13 mouse cellular contexts compared by ENCODE assay signal in the genomic region with DNA sequence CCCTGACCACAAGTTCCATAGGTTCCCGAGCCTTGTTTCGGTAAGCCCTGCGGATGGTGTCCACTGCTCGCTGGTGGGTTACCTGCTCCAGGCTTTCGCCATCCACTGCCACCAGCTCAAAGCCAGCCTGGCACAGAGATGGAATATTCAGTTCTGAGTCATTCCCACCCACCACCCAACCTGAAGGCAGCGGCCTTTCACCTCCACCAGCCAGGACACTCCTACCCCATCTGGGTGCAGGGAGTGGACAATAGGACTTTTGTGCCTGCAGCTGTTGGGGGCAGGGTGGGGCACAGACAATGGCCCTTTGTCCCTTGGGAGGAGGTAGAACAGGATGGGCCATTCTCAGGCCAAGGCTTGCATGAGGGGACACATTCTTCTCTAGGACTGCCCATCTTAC. TPM values are rescaled to one million over a fixed set of nuclear protein-coding genes. Genes with fewer than 3 reads are reported as not detected.
DNase-seq lines count a peak whose midpoint lies in the region; ATAC-seq and TF ChIP-seq lines count a peak whose summit lies in the region.
"Had no signal": no experiment of that assay in that cellular context is flagged by ENCODE, and none has a peak within 500 bp of the region (broad histone marks: within the 10 kb centered on the region; RNA-seq: fewer than 3 reads in every experiment).

No protein-coding gene starts in this region.

- WGBS in heart, adult 2 months = 83% methylated on average over 6 of the region's 6 CpGs
- WGBS in midbrain, embryonic 12.5 days = 83% methylated on average over 6 of the region's 6 CpGs
- WGBS in midbrain, embryonic 16.5 days = 82% methylated on average over 6 of the region's 6 CpGs
- 79% methylated on average over 6 of the region's 6 CpGs for WGBS in embryonic facial prominence, embryonic 13.5 days
- WGBS in liver, embryonic 12.5 days (ENCODE audit: insufficient replicate concordance) = 75% methylated on average over 6 of the region's 6 CpGs

- intact Hi-C loops in heart, adult 2 months (cut with DNase I) = no loop called here

- TF ChIP-seq CTCF in heart, adult 2 months (IDR thresholded peaks at IDR 0.05) = no peak

- peaks cover 22% of the 10 kb centered on the region for H3K4me1 ChIP-seq in heart, adult 2 months (ENCODE audit: control insufficient read depth, insufficient read depth, low read length)
- peaks cover 23% of the 10 kb centered on the region for H3K4me1 ChIP-seq in midbrain, embryonic 12.5 days
- H3K4me1 ChIP-seq in midbrain, embryonic 16.5 days (ENCODE audit: control insufficient read depth, insufficient read depth, low read length) = 0 out of 2 replicates have a peak, but pooled peaks cover 1% of the 10 kb centered on the region
- H3K4me1 ChIP-seq in embryonic facial prominence, embryonic 13.5 days = peaks cover 42% of the 10 kb centered on the region
- H3K4me1 ChIP-seq in liver, embryonic 12.5 days = peaks cover 18% of the 10 kb centered on the region

- TF ChIP-seq EP300 in heart, adult 2 months (IDR thresholded peaks at IDR 0.05; ENCODE audit: insufficient read depth, low read depth, low read length) = peak; percentile 72; the same call in 1 of the 2 replicates

- TF ChIP-seq POLR2A in heart, adult 2 months (IDR thresholded peaks at IDR 0.05; ENCODE audit: insufficient read depth, low read depth, low read length) = no peak; the same call in 1 of the 2 replicates

- DNase-seq in heart, adult 2 months = peak; percentile 45 to 47
- DNase-seq in heart, postnatal 4 days = no peak
- peak; percentile 78 for DNase-seq in testis, postnatal 10 days (ENCODE audit: low spot score)
- DNase-seq: cerebellum, postnatal 36 days; kidney, adult 8-10 months; lung, adult 2 months had no signal

- peak overlapping the region; percentile 69 for H3K27ac ChIP-seq in heart, adult 2 months
- peak overlapping the region; percentile 46; the same call in 1 of the 2 replicates for H3K27ac ChIP-seq in midbrain, embryonic 12.5 days (replicated peaks)
- H3K27ac ChIP-seq in midbrain, embryonic 16.5 days (ENCODE audit: low read length) = no peak overlapping the region
- H3K27ac ChIP-seq in embryonic facial prominence, embryonic 13.5 days = no peak overlapping the region
- no peak overlapping the region for H3K27ac ChIP-seq in liver, embryonic 12.5 days
- H3K27ac ChIP-seq: limb, embryonic 13.5 days had no signal

- H3K4me3 ChIP-seq in heart, adult 2 months = no peak overlapping the region
- H3K4me3 ChIP-seq in midbrain, embryonic 12.5 days = no peak overlapping the region
- H3K4me3 ChIP-seq in midbrain, embryonic 16.5 days (ENCODE audit: low read depth, low read length) = no peak overlapping the region
- H3K4me3 ChIP-seq in embryonic facial prominence, embryonic 13.5 days = no peak overlapping the region
- H3K4me3 ChIP-seq in liver, embryonic 12.5 days = no peak overlapping the region
- H3K4me3 ChIP-seq: limb, embryonic 13.5 days; megakaryocyte, embryonic 14.5 days had no signal

- peaks cover 8% of the 10 kb centered on the region; the same call in 1 of the 2 replicates for H3K36me3 ChIP-seq in heart, adult 2 months (ENCODE audit: control insufficient read depth, insufficient read depth, low read length)
- peaks cover 53% of the 10 kb centered on the region for H3K36me3 ChIP-seq in midbrain, embryonic 12.5 days
- peaks cover 13% of the 10 kb centered on the region; the same call in 1 of the 2 replicates for H3K36me3 ChIP-seq in midbrain, embryonic 16.5 days (ENCODE audit: control insufficient read depth, insufficient read depth, low read length)
- H3K36me3 ChIP-seq in embryonic facial prominence, embryonic 13.5 days = peaks cover 58% of the 10 kb centered on the region
- peaks cover 43% of the 10 kb centered on the region for H3K36me3 ChIP-seq in liver, embryonic 12.5 days

- H3K4me2 ChIP-seq in midbrain, embryonic 12.5 days (replicated peaks) = no peak overlapping the region
- H3K4me2 ChIP-seq in midbrain, embryonic 16.5 days (ENCODE audit: low read length) = no peak overlapping the region
- no peak overlapping the region for H3K4me2 ChIP-seq in embryonic facial prominence, embryonic 13.5 days
- H3K4me2 ChIP-seq in liver, embryonic 12.5 days = no peak overlapping the region
- H3K4me2 ChIP-seq: limb, embryonic 13.5 days had no signal

- ATAC-seq in midbrain, embryonic 12.5 days (ENCODE audit: low FRiP score, low read depth) = no peak
- ATAC-seq in midbrain, embryonic 16.5 days = no peak
- no peak for ATAC-seq in embryonic facial prominence, embryonic 13.5 days (ENCODE audit: insufficient number of reproducible peaks, insufficient read depth, low FRiP score, low TSS enrichment, low read depth)
- ATAC-seq in liver, embryonic 12.5 days = no peak

- no peaks in the 10 kb centered on the region for H3K9me3 ChIP-seq in midbrain, embryonic 12.5 days
- no peaks in the 10 kb centered on the region for H3K9me3 ChIP-seq in midbrain, embryonic 16.5 days (replicated peaks; ENCODE audit: control insufficient read depth, low read length, poor library complexity, severe bottlenecking)
- no peaks in the 10 kb centered on the region for H3K9me3 ChIP-seq in embryonic facial prominence, embryonic 13.5 days
- H3K9me3 ChIP-seq in liver, embryonic 12.5 days (replicated peaks) = no peaks in the 10 kb centered on the region
- H3K9me3 ChIP-seq: limb, embryonic 13.5 days; megakaryocyte, embryonic 14.5 days had no signal

- no peak overlapping the region for H3K9ac ChIP-seq in heart, adult 2 months (ENCODE audit: low read depth, low read length)
- no peak overlapping the region for H3K9ac ChIP-seq in midbrain, embryonic 12.5 days (replicated peaks)
- H3K9ac ChIP-seq in midbrain, embryonic 16.5 days (ENCODE audit: low read depth, low read length) = no peak overlapping the region
- 0 out of 2 replicates have a peak overlapping the region, but pooled peaks have one; percentile 27 for H3K9ac ChIP-seq in embryonic facial prominence, embryonic 13.5 days
- no peak overlapping the region for H3K9ac ChIP-seq in liver, embryonic 12.5 days

- peaks cover 4% of the 10 kb centered on the region for H3K79me2 ChIP-seq in heart, adult 2 months (replicated peaks; ENCODE audit: control insufficient read depth, insufficient read depth, low read length)

- H3K27me3 ChIP-seq in heart, adult 2 months (ENCODE audit: control insufficient read depth, insufficient read depth, low read length) = no peaks in the 10 kb centered on the region
- H3K27me3 ChIP-seq in midbrain, embryonic 12.5 days = peaks cover 2% of the 10 kb centered on the region; the same call in 1 of the 2 replicates
- no peaks in the 10 kb centered on the region for H3K27me3 ChIP-seq in midbrain, embryonic 16.5 days (ENCODE audit: control insufficient read depth, insufficient read depth, low read depth, low read length)
- H3K27me3 ChIP-seq in embryonic facial prominence, embryonic 13.5 days = no peaks in the 10 kb centered on the region
- peaks cover 8% of the 10 kb centered on the region; the same call in 1 of the 2 replicates for H3K27me3 ChIP-seq in liver, embryonic 12.5 days (replicated peaks)
- H3K27me3 ChIP-seq: limb, embryonic 13.5 days had no signal

RNA-seq across cellular contexts. Expression of gene Lzts2, which starts 13.6 kb away (rescaled TPM):
- 10 to 100 TPM; 59.1 to 68.1 TPM for total RNA-seq in heart, adult 2 months (2021)
- polyA plus RNA-seq in heart, adult 2 months (2012; rRNA removed) = 48.8 and 61.6 TPM in 2 replicates
- 10 to 100 TPM; 52.6 to 68.0 TPM for total RNA-seq in heart, postnatal 4 days (2021)
- polyA plus RNA-seq in midbrain, embryonic 12.5 days (2016; fragmentation: Nextera tagmentation; extraction: Ambion mirVana) = 69.5 and 70.3 TPM in 2 replicates
- polyA plus RNA-seq in midbrain, embryonic 16.5 days (2015; fragmentation: Nextera tagmentation; extraction: Ambion mirVana) = 15.5 and 17.2 TPM in 2 replicates
- polyA plus RNA-seq in embryonic facial prominence, embryonic 13.5 days (2015; fragmentation: Nextera tagmentation; extraction: Ambion mirVana) = 64.6 and 73.3 TPM in 2 replicates
- polyA plus RNA-seq in liver, embryonic 12.5 days (2016; fragmentation: Nextera tagmentation; extraction: Ambion mirVana) = 18.3 and 19.6 TPM in 2 replicates

RNA-seq across cellular contexts. Expression of gene Pdzd7, which starts 17.7 kb away (rescaled TPM):
- under 1 TPM in 1 of 2 experiments, not detected in 1; 0.08 TPM for total RNA-seq in heart, adult 2 months (2021)
- polyA plus RNA-seq in heart, adult 2 months (2012; rRNA removed) = 0.38 and 0.43 TPM in 2 replicates
- total RNA-seq in heart, postnatal 4 days (2021) = not detected
- 0.46 and 0.84 TPM in 2 replicates for polyA plus RNA-seq in midbrain, embryonic 12.5 days (2016; fragmentation: Nextera tagmentation; extraction: Ambion mirVana)
- polyA plus RNA-seq in midbrain, embryonic 16.5 days (2015; fragmentation: Nextera tagmentation; extraction: Ambion mirVana) = 2.9 and 3.9 TPM in 2 replicates
- 0.47 and 0.51 TPM in 2 replicates for polyA plus RNA-seq in embryonic facial prominence, embryonic 13.5 days (2015; fragmentation: Nextera tagmentation; extraction: Ambion mirVana)
- not detected in 2 replicates for polyA plus RNA-seq in liver, embryonic 12.5 days (2016; fragmentation: Nextera tagmentation; extraction: Ambion mirVana)
- total RNA-seq: neutrophil, adult 5-6 weeks had no signal

RNA-seq across cellular contexts. Expression of gene Sfxn3, which starts 19.5 kb away (rescaled TPM):
- 10 to 100 TPM; 10.0 to 11.1 TPM for total RNA-seq in heart, adult 2 months (2021)
- polyA plus RNA-seq in heart, adult 2 months (2012; rRNA removed) = 15.5 and 18.7 TPM in 2 replicates
- total RNA-seq in heart, postnatal 4 days (2021) = 10 to 100 TPM; 26.3 to 27.2 TPM
- 32.1 and 32.6 TPM in 2 replicates for polyA plus RNA-seq in midbrain, embryonic 12.5 days (2016; fragmentation: Nextera tagmentation; extraction: Ambion mirVana)
- polyA plus RNA-seq in midbrain, embryonic 16.5 days (2015; fragmentation: Nextera tagmentation; extraction: Ambion mirVana) = 95.9 and 101 TPM in 2 replicates
- 32.3 and 32.5 TPM in 2 replicates for polyA plus RNA-seq in embryonic facial prominence, embryonic 13.5 days (2015; fragmentation: Nextera tagmentation; extraction: Ambion mirVana)
- 4.1 TPM in 2 replicates for polyA plus RNA-seq in liver, embryonic 12.5 days (2016; fragmentation: Nextera tagmentation; extraction: Ambion mirVana)

RNA-seq across cellular contexts. Expression of gene Mrpl43, which starts 21.6 kb away (rescaled TPM):
- 10 to 100 TPM; 45.6 to 53.6 TPM for total RNA-seq in heart, adult 2 months (2021)
- 55.8 and 64.7 TPM in 2 replicates for polyA plus RNA-seq in heart, adult 2 months (2012; rRNA removed)
- total RNA-seq in heart, postnatal 4 days (2021) = 10 to 100 TPM; 45.3 to 45.5 TPM
- 70.3 and 78.7 TPM in 2 replicates for polyA plus RNA-seq in midbrain, embryonic 12.5 days (2016; fragmentation: Nextera tagmentation; extraction: Ambion mirVana)
- 88.6 and 92.9 TPM in 2 replicates for polyA plus RNA-seq in midbrain, embryonic 16.5 days (2015; fragmentation: Nextera tagmentation; extraction: Ambion mirVana)
- 72.6 and 81.2 TPM in 2 replicates for polyA plus RNA-seq in embryonic facial prominence, embryonic 13.5 days (2015; fragmentation: Nextera tagmentation; extraction: Ambion mirVana)
- 45.8 and 47.6 TPM in 2 replicates for polyA plus RNA-seq in liver, embryonic 12.5 days (2016; fragmentation: Nextera tagmentation; extraction: Ambion mirVana)

RNA-seq across cellular contexts. Expression of gene Twnk, which starts 22.4 kb away (rescaled TPM):
- 10 to 100 TPM; 29.3 to 32.1 TPM for total RNA-seq in heart, adult 2 months (2021)
- 11.9 and 21.9 TPM in 2 replicates for polyA plus RNA-seq in heart, adult 2 months (2012; rRNA removed)
- 10 to 100 TPM; 12.3 to 14.4 TPM for total RNA-seq in heart, postnatal 4 days (2021)
- 24.1 and 24.5 TPM in 2 replicates for polyA plus RNA-seq in midbrain, embryonic 12.5 days (2016; fragmentation: Nextera tagmentation; extraction: Ambion mirVana)
- 13.6 and 16.0 TPM in 2 replicates for polyA plus RNA-seq in midbrain, embryonic 16.5 days (2015; fragmentation: Nextera tagmentation; extraction: Ambion mirVana)
- polyA plus RNA-seq in embryonic facial prominence, embryonic 13.5 days (2015; fragmentation: Nextera tagmentation; extraction: Ambion mirVana) = 27.0 and 28.5 TPM in 2 replicates
- 18.5 and 20.9 TPM in 2 replicates for polyA plus RNA-seq in liver, embryonic 12.5 days (2016; fragmentation: Nextera tagmentation; extraction: Ambion mirVana)

Comparison
In these comparisons a context has a peak if more than half of its experiments do, and no peak if none do; other contexts are left out.
1. H3K27ac ChIP-seq: peak in heart, adult 2 months (single experiment) and midbrain, embryonic 12.5 days (single experiment); none in midbrain, embryonic 16.5 days (single experiment), embryonic facial prominence, embryonic 13.5 days (single experiment) and liver, embryonic 12.5 days (single experiment).